Mouse (Mus musculus) erythroblast, adult 5-6 weeks (primary cell): ENCODE data around the gene Psmb4. TPM values are rescaled to one million over a fixed set of nuclear protein-coding genes. Genes with fewer than 3 reads are reported as not detected.
"Not testable (repeated sequence)": the region's sequence is repeated elsewhere in the genome, so short reads cannot be mapped to it uniquely, and the experiment has no call there.

Experiments used
- ATAC-seq: replicated peaks from 2 replicates; pipeline ENCODE4 v1.8.0; 2016; ENCODE audit warnings: moderate number of reproducible peaks, mild to moderate bottlenecking, moderate TSS enrichment, inconsistent platforms; ENCODE audit not compliant: poor library complexity, low FRiP score, severe bottlenecking
- total RNA-seq, 2 experiments: library from RNA; stranded (forward) in 1 of 2; stranded (reverse) in 1 of 2; fragments of 150-400 nt in 1 of 2; fragments of 200-764, 138-1000 nt in 1 of 2; gene quantifications; 2 replicates each; pipeline versions ENCODE4 v1.2.3 to v1.2.4; 2015 to 2017; ENCODE audit warnings: low replicate concordance in 2 of 2

Psmb4 gene
- total RNA-seq (2015; ENCODE audit: low replicate concordance), result 108 and 126 TPM in 2 replicates
- total RNA-seq (2017; ENCODE audit: low replicate concordance), result 40.0 and 52.2 TPM in 2 replicates

- ATAC-seq, result peak; percentile 97
Measured at GRCm38 (mm10) chr3:94886316-94887224, at the start of gene Psmb4. TSS of gene Psmb4 (minus strand) at chr3:94886961.

DNA sequence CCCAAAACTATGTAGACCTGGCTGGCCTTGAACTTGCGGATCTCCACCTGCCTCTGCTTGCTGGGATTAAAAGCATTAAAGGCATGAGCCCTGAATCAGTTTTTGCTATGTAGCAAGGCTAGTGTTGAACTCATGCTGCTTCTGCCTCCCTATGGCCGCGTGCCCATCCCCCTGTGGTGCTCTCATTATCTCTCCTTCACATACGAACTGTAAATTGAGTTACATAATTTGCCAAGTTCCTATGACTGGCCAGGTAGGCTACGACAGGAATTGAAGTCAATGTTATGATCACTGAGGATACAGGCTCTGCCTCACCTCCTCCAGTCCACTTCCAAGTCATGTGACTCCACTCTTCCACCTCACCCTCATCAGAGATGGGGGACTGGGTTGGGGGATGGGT lies 49.4 kb upstream of the Psmb4 start:
- peak; percentile 59 for ATAC-seq

- not testable (repeated sequence) for ATAC-seq
Measured at GRCm38 (mm10) chr3:94935332-94935731, 48.6 kb upstream of the Psmb4 start.

- ATAC-seq, result peak; percentile 37
Measured at GRCm38 (mm10) chr3:94934564-94934963, 47.8 kb upstream of the Psmb4 start.

DNA sequence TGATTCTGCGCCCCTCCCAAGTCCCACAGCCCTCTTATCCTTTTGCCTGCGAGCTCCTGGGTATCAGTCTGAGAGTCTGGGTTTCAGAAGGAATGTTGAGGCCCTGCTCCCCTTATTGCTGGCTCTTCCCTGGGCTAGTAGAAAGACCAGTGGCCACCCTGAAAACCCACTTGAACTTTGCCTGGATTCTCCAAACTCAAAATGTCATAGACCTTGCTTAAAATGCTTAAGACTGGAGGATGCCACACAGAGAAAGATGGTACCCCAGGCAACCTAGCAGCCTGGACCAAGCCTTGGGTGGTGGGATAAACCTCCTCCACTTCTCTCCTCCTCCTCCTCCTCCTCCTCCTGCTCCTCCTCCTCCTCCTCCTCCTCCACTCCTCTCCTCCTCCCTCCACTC lies 46.8 kb upstream of the Psmb4 start:
- ATAC-seq, result not testable (repeated sequence)

DNA sequence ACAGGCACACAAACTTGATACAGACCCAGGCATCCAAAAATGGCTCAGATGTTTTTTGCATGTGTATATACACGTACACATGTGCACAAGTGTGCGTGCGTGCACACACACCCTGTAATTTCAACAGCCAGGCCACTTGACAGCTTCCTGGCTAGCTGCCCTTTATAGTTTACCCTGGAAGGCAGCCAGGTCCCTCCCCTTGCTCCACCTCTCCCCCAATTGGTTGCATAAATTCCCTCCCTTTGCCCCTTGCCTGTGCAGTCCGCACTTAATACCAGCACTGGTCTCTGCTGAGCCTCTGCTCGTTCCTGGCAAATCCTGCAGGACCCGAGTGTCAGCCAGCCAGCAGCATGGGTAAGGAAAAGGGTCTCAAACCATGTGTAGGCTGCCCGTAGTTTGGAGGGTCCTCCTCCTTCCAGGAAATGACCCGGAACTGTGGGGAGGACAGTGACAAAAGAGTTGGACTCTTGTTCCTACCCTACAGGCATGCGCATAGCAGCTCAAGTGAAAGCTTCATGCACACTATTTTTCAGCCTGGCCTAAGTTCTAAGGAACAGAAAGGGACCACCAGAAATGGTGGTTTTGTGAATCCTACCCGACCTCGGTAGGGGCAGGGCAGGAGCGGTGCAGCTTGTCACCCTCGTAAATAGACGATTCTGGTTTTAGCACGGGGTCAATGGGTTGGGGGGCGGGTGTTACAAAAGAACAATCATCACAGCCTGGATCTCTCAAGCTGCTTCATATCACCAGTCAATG lies 46.2 kb upstream of the Psmb4 start, which contains the start of gene Selenbp1:
Selenbp1 (plus strand) TSS at position 248 of the 756 bp plus-strand sequence.
- ATAC-seq, result peak; percentile 74

GRCm38 (mm10) chr3:94932279-94932678 lies 45.5 kb upstream of the Psmb4 start:
- not testable (repeated sequence) for ATAC-seq

GRCm38 (mm10) chr3:94931427-94932082 lies 44.8 kb upstream of the Psmb4 start:
- not testable (repeated sequence) for ATAC-seq

DNA sequence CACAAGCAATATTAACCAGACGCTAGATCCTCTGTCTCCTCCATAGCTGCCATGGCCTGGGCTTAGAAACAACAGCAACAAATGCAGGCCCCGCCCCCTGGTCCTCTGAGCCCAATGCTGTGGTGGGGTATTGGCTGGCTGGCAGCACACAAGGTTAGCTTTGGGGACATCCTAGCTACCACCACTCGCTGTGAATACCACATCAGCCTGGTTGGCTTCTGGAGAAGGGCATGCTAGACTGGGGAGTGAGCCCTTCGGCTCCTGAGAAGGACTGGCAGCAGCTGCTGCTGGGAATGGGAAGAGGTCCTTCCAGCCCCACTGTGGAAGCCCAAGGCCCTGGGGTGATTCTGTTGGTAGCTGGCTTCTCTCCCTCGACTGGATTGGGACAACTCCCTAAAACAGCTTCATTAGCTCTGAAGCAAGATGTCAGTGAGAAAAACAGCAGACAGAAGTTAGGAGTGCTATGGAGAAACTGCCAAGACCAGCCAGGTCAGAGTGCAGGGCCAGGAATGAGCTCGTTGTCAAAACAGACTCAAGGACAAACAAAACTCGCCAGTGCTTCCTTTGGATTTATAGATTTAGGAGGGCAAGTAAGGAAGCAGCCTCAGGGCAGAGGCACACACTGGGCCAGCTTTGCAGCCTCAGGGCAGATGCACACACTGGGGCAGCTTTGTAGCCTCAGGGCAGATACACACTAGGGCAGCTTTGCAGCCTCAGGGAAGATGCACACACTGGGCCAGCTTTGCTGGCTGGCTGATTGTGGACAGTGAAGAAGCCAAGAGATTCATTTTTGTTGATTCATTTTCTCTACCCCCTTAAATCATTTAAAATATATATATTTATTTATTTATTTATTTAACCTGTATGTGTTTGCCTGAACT lies 43.9 kb upstream of the Psmb4 start:
- ATAC-seq, result not testable (repeated sequence)

GRCm38 (mm10) chr3:94928979-94929378 lies 42.2 kb upstream of the Psmb4 start:
- ATAC-seq, result not testable (repeated sequence)

DNA sequence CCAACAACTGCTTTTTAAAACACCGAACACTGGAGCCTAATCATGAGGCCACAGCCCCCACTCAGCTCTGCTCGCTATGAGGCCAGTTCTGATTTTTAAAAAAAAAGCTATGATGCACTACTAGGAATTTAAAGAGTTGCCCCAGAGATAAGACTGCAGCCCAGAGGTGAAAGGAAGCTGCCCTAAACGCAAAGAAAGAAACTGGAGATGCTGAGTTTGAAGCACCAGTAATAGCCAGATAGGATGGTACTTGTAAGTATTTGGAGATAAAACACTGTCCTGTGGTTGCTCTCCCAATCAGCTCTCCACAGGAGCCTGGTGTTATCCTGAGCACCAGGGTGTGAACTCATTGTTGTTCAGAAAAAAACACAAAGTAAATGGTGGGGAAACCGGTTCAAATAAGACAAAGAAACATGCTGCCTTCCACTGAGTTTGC lies 39.6 kb upstream of the Psmb4 start:
- peak; percentile 65 for ATAC-seq

- no peak; the same call in 1 of the 2 replicates for ATAC-seq
Measured at GRCm38 (mm10) chr3:94924688-94925087, 37.9 kb upstream of the Psmb4 start.

DNA sequence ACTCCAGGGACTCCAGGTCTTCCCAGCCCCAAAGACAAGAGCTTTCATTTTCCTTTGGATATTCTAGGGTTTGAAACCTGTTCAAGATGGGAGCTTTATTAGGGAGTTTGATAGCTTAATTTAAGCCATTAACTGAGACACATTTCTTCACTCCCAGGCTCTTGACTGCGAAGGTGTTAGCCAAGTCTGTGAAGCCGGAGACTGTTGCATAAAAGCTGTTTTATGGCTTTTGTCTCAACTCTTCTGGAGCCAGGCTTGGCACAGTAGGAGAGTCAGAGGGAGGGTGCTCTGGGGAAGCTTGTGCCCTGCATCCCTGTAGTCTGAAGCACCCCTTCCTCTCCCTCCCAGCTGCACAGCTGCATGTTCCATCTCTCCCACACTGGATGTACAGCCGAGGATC lies 35.6 kb upstream of the Psmb4 start:
- no peak for ATAC-seq

DNA sequence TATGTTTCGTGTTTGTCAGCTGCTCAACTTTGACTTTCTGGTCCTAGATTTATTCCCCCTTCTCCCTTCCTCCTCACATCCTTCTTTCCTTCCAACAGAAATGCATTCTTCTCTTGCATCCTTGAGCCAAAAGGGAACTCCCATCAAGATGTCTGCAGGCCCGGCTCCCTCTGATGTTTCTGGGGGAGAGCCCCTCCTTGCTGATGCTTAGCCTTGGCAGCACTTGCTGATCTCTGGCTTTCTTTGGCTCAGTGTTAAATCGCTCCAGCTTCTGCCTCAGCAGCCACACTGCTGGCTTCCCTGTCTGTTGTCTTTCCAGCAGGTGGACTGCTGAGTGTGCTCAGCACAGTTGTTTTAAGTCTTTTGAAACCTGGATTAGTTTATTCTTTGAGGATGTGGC lies 34.3 kb upstream of the Psmb4 start:
- ATAC-seq, result no peak

DNA sequence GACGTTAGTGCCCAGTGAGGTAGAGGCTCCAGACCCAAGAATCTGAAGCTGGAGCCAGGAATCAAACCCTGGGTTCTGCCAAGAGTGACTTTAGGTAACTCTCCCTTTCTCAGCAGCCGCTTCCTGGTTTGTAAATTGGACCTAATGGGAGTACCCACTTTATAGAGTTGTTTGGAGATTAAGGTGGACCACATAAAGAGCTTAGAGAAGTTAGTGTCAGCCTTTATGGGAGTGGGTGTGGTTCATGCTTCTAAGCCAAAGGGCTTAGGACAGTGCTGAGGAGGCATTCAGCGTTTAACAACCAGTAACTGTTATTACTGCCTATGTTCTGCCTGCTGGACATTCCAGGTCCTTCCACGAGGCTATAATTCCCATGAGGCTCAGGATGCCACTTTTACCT lies 32.1 kb upstream of the Psmb4 start:
- ATAC-seq, result no peak

GRCm38 (mm10) chr3:94917816-94918361 lies 31.1 kb upstream of the Psmb4 start:
- peak; percentile 97 for ATAC-seq

- no peak for ATAC-seq
Measured at GRCm38 (mm10) chr3:94915903-94916741, 29.4 kb upstream of the Psmb4 start.

GRCm38 (mm10) chr3:94913801-94914200 lies 27.0 kb upstream of the Psmb4 start:
- no peak for ATAC-seq
